Mouse (Mus musculus): ENCODE measurements around the gene Xrn1.
A peak's percentile ranks its signal among the peaks of the same experiment; 100 is the strongest.
"Not testable (repeated sequence)": the region's sequence is repeated elsewhere in the genome, so short reads cannot be mapped to it uniquely, and the experiment has no call there.

Xrn1 gene

DNA sequence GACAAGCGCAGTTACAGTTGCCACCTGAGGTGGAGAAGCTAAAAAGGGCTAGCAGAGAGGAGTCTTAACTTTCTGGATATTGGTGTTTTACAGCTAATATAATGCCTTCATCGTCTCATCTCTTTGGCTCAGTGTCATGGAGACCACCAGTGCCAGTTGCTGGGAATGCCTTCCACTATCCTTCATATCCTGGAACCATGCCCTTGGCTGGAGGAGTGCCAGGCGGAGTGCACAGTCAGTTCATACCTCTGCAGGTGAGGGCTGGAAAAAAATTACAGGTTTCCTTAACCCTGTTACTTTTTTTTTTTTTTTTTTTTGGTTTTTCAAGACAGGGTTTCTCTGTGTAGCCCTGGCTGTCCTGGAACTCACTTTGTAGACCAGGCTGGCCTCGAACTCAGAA is 96.9 kb downstream of the Xrn1 start:
- DNase-seq (ENCODE audit: low spot score in 2 of 2): no peak

GRCm38 (mm10) chr9:96054878-96055277 is 100.3 kb downstream of the Xrn1 start:
- DNase-seq (ENCODE audit: low spot score in 2 of 2): peak in 1 of 2 experiments; percentile 15

DNA sequence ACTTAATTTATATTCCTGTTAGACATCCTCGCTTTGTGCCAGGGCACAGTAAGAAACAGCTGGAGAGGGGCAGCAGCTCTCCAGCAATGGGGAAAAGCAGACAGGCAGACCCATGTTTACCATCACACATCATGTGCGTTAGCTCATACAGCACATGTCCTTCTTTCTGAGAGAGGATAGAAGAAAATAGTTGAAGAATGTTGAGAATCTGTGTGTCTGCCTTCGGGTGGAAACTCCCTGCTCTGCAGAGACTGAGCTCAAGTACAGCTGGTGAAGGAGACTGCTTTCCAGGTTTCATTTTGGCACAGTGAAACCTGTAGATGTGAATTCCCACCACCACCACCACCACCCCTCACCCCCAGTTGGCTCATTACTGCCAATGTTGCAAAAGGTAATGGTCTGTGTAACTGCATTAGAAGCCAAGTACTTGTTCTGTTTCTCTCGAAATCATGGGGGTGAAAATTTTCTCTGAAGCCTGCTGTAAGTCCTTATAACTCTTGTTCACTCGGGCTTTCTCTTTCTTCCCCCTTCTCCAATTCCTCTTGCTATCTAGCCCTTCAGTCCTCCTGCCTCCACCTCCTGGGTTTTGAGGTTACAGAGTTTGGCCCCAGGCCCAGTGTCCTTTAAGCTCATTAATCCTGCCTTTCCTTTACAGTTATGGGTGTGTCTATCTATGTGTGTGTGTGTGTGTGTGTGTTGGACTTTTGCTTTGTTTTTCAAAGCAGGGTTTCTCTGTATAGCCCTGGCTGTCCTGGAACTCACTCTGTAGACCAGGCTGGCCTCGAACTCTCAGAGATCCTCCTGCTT is 102.1 kb downstream of the Xrn1 start:
- no peak for DNase-seq (ENCODE audit: low spot score in 2 of 2)

DNA sequence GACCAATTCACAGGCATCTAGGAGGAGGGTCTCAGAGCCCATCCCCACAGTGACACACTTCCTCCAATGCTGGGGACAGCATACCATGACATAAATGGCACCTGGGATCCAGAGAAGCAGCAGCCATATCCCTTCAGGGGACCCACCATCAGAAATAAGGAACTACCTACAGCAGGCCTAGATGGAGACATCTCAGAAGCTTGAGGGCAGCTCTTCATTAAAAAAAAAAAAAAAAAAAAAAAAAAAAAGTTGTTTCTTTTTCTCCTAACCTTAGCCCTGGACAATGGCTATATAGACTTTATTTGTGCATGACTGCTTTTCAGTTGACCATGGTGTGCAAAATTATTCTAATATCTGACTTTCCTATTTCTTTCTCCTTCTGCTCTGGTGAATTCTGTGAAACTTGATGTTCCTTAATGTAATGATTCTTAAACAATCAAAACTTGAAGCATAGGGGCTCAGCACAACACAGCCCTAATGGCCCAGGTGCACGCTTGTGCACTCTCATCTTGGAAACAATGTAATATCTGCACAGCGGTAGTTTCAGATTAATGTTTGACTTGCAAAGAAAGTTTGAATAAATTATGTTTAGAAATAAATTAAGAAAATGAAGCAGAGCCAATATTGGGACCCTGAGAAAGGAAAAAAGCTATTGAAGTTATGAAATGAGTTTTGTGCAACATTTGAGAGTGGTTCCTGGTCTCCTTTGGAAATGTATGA is 108.7 kb downstream of the Xrn1 start:
- DNase-seq (ENCODE audit: low spot score in 2 of 2): no peak

DNA sequence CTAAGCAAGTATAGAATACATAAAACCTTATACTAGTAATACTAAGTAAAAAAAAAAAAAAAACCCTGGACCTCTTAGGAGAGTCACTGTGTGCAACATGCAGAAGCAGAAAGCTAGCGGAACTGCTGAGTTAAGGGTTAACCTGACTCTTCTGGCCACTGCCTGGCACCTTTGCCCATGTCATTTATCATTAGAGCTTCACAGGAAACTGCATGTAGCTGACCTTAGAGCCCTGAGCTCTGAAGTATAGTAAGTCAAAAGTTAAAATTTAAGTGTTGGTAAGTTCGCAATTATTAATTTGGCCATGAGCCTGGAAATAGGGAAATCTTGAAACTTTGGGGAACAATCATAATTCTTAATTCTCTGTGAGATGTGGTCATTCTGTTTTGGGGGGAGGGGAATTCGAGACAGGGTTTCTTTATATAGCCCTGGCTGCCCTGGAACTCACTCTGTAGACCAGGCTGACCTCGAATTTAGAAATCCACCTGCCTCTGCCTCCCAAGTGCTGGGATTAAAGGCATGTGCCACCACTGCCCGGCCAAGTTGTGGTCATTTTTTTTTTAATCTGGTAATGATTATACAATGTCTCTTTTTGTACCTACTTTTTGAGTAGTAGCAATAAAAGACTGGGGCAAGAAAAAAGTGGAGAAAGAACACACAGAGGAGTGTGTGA is 109.4 kb downstream of the Xrn1 start:
- no peak for DNase-seq (ENCODE audit: low spot score in 2 of 2)

GRCm38 (mm10) chr9:96067507-96067906 is 112.9 kb downstream of the Xrn1 start:
- DNase-seq (ENCODE audit: low spot score in 2 of 2): no peak

DNA sequence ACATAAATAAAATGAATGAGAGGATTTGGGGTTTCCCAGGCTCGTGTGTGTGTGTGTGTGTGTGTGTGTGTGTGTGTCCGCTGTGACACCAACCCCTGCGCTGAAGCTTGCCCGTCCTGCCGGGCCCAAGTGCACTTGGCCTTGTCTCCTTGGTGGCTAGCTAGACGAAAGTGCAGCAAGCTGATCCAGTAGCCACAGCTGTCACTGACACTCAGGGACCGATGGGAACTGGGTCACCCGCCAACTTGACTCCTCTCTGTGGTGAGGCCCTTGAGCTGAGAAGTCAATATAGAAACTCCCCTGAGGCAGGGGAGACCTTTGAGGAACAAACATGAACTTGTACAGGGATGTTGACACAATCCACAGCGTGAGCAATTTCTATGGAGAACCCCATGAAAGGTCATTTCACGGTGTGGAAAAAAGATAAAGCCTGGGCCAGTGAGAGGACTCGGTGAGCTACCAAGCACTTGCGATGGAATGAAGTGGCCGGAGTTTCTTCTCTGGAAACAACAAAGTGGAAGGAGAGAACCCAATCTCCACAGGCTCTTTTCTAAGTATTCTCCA is 124.3 kb downstream of the Xrn1 start:
- DNase-seq (ENCODE audit: low spot score in 2 of 2): no peak

GRCm38 (mm10) chr9:96085293-96085692 is 130.7 kb downstream of the Xrn1 start:
- no peak for DNase-seq (ENCODE audit: low spot score in 2 of 2)

DNA sequence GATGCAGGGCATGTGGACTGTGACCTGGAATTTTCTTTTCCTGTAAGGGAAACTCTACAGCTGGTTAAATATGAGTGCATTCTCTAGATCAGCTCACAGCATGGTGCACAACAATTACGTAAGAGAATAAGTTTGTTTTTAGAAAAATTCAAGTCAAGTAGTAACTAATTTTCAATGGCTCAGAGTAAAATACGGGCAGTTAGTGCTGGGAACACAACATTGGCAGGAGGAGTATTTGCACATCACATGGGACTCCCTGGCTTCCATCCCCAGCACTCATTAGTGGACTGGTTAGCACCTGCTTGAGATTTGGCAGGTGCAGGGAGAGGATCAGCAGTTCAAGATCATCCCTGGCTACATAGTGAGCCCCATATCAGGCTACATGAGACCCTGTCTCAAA is 133.1 kb downstream of the Xrn1 start:
- no peak for DNase-seq (ENCODE audit: low spot score in 2 of 2)

GRCm38 (mm10) chr9:96088456-96088855 is 133.9 kb downstream of the Xrn1 start:
- not testable (repeated sequence) for DNase-seq (ENCODE audit: low spot score in 2 of 2)

GRCm38 (mm10) chr9:96092637-96093036 is 138.1 kb downstream of the Xrn1 start:
- DNase-seq (ENCODE audit: low spot score in 2 of 2): not testable (repeated sequence)

DNA sequence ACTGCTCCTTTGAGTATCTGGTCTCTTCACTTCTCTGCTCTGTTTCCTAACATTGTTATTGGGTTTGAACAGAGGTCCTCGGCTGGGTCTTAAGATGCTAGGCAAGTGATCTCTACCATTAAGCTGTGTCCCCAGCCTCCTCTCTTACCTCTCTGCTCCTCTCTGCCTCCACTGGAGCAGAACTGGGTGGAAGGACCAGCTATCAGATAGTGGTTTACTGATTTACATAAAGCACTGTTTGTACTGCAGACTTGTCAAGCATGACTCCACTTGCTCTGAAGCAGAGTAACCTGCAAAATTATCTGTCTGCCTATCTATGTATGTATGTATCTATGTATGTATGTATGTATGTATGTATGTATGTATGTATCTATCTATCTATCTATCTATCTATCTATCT is 138.7 kb downstream of the Xrn1 start:
- DNase-seq (ENCODE audit: low spot score in 2 of 2): no peak

GRCm38 (mm10) chr9:96094341-96094740 is 139.8 kb downstream of the Xrn1 start:
- no peak for DNase-seq (ENCODE audit: low spot score in 2 of 2)

DNA sequence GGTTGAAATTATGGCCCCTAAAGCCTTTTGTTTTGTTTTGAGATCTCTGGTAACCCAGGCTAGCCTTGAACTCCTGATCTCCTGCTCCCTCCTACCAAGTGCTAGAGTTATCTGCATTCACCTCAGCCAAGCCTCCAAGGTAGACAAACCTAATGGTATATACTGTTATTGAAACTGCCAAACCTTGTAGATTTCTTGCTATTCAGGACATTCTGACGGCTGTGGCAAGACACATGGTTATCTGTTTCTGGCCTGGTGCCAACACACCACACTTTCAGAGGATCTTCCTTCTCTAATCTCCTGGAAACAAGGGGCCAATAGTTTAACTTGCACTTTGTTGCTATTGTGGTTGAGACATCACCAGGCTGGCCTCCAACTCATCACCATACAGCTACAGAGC is 140.6 kb downstream of the Xrn1 start:
- no peak for DNase-seq (ENCODE audit: low spot score in 2 of 2)

- no peak for DNase-seq (ENCODE audit: low spot score in 2 of 2)
Observed at GRCm38 (mm10) chr9:96102846-96103245, 148.3 kb downstream of the Xrn1 start.
